Comparison of ENCODE assay signal across 13 mouse cellular contexts in genomic region chr5:144913923-144914322, GRCm38 (mm10). TPM values are rescaled to one million over a fixed set of nuclear protein-coding genes. Genes with fewer than 3 reads are reported as not detected.
DNase-seq lines count a peak whose midpoint lies in the region; ATAC-seq and TF ChIP-seq lines count a peak whose summit lies in the region.
"Had no signal": no experiment of that assay in that cellular context is flagged by ENCODE, and none has a peak within 500 bp of the region (broad histone marks: within the 10 kb centered on the region; RNA-seq: fewer than 3 reads in every experiment).

No protein-coding gene starts in this region.

- H3K27me3 ChIP-seq in hindbrain, embryonic 15.5 days, result no peaks in the 10 kb centered on the region
- H3K27me3 ChIP-seq in hindbrain, embryonic 10.5 days (ENCODE audit: insufficient read depth, poor library complexity, severe bottlenecking), result no peaks in the 10 kb centered on the region
- no peaks in the 10 kb centered on the region for H3K27me3 ChIP-seq in myocyte (ENCODE audit: control insufficient read depth, insufficient read depth, insufficient read length)
- H3K27me3 ChIP-seq: intestine, embryonic 15.5 days had no signal

- H3K9me3 ChIP-seq in hindbrain, embryonic 15.5 days, result no peaks in the 10 kb centered on the region
- H3K9me3 ChIP-seq in hindbrain, embryonic 10.5 days, result no peaks in the 10 kb centered on the region
- H3K9me3 ChIP-seq: intestine, embryonic 15.5 days; midbrain, embryonic 10.5 days had no signal

- no peak overlapping the region for H3K4me3 ChIP-seq in hindbrain, embryonic 15.5 days
- H3K4me3 ChIP-seq in hindbrain, embryonic 10.5 days, result no peak overlapping the region
- no peak overlapping the region for H3K4me3 ChIP-seq in myocyte
- H3K4me3 ChIP-seq: intestine, embryonic 15.5 days; midbrain, embryonic 10.5 days had no signal

- no peak overlapping the region for H3K4me2 ChIP-seq in hindbrain, embryonic 15.5 days
- peak overlapping the region; percentile 76 for H3K4me2 ChIP-seq in myocyte (ENCODE audit: low read depth)
- H3K4me2 ChIP-seq: intestine, embryonic 15.5 days had no signal

- no peak overlapping the region for H3K9ac ChIP-seq in hindbrain, embryonic 15.5 days
- H3K9ac ChIP-seq: forebrain, postnatal 0 days; intestine, embryonic 15.5 days; liver, embryonic 14.5 days had no signal

- no peak for TF ChIP-seq POLR2A in myocyte (IDR thresholded peaks at IDR 0.05; ENCODE audit: insufficient read length, low read depth)

- H3K36me3 ChIP-seq in hindbrain, embryonic 15.5 days, result no peaks in the 10 kb centered on the region
- H3K36me3 ChIP-seq in hindbrain, embryonic 10.5 days, result no peaks in the 10 kb centered on the region
- no peaks in the 10 kb centered on the region for H3K36me3 ChIP-seq in myocyte (ENCODE audit: control insufficient read depth, insufficient read depth)
- H3K36me3 ChIP-seq: intestine, embryonic 15.5 days; midbrain, embryonic 10.5 days had no signal

- H3K27ac ChIP-seq in hindbrain, embryonic 15.5 days (replicated peaks), result no peak overlapping the region
- no peak overlapping the region for H3K27ac ChIP-seq in hindbrain, embryonic 10.5 days
- H3K27ac ChIP-seq: intestine, embryonic 15.5 days; liver, embryonic 14.5 days; midbrain, embryonic 10.5 days had no signal

- H3ac ChIP-seq in myocyte (ENCODE audit: control insufficient read depth, insufficient read length), result no peak overlapping the region

- peak; percentile 26 for DNase-seq in adrenal gland, postnatal 25 days
- DNase-seq in adrenal gland, postnatal 36 days, result no peak
- DNase-seq in hindbrain, embryonic 10.5 days (ENCODE audit: low spot score), result no peak
- DNase-seq in cerebellum, postnatal 14 days, result peak; percentile 71 to 82
- DNase-seq in urinary bladder, adult 18-20 months (ENCODE audit: low spot score in 2 of 2), result no peak
- DNase-seq in layer of hippocampus, adult 9-10 months (ENCODE audit: low spot score), result no peak
- DNase-seq: adrenal gland, postnatal 14 days; forebrain, postnatal 0 days had no signal

- WGBS in hindbrain, embryonic 15.5 days, result 65% methylated on average over 16 of the region's 16 CpGs
- whole genome bisulfite sequencing in hindbrain, embryonic 10.5 days, result 92% methylated on average over 16 of the region's 16 CpGs

- H3K4me1 ChIP-seq in hindbrain, embryonic 15.5 days (replicated peaks), result peaks cover 47% of the 10 kb centered on the region
- H3K4me1 ChIP-seq in hindbrain, embryonic 10.5 days (replicated peaks), result peaks cover 48% of the 10 kb centered on the region

- ATAC-seq in hindbrain, embryonic 15.5 days (ENCODE audit: low FRiP score, low read depth), result peak; percentile 31; the same call in 1 of the 2 replicates
- ATAC-seq: forebrain, postnatal 0 days; intestine, embryonic 15.5 days had no signal

- H3K79me2 ChIP-seq in myocyte (ENCODE audit: control insufficient read depth, insufficient read depth), result peaks cover 81% of the 10 kb centered on the region

TF ChIP-seq in myocyte, 11 proteins besides CTCF, POLR2A, EP300 and RAD21:
- no peak for TF ChIP-seq TCF12 (IDR thresholded peaks at IDR 0.05; ENCODE audit: insufficient read depth, poor library complexity, severe bottlenecking)
- no peak for TF ChIP-seq MYOG (IDR thresholded peaks at IDR 0.05; ENCODE audit: control insufficient read depth in 1 of 3, insufficient read depth in 1 of 3, insufficient read length in 2 of 3, low read depth in 2 of 3)
- no peak for TF ChIP-seq POLR2AphosphoS2 (IDR thresholded peaks at IDR 0.05; ENCODE audit: insufficient read length, low read depth)
- no peak for TF ChIP-seq TCF3 (IDR thresholded peaks at IDR 0.05; ENCODE audit: insufficient read length, low read depth)
- no peak for TF ChIP-seq REST (IDR thresholded peaks at IDR 0.05; ENCODE audit: insufficient read depth, insufficient read length)
- no peak for TF ChIP-seq MAX (IDR thresholded peaks at IDR 0.05; ENCODE audit: low read depth)
- TF ChIP-seq E2F4 (IDR thresholded peaks at IDR 0.05; ENCODE audit: insufficient read depth), result no peak
- TF ChIP-seq CEBPB (IDR thresholded peaks at IDR 0.05; ENCODE audit: insufficient read depth, poor library complexity, severe bottlenecking), result no peak
- no peak for TF ChIP-seq SRF (IDR thresholded peaks at IDR 0.05; ENCODE audit: control insufficient read depth, insufficient read length, low read depth)
- no peak for TF ChIP-seq USF1 (IDR thresholded peaks at IDR 0.05; ENCODE audit: low read depth)
- TF ChIP-seq MYOD1 (IDR thresholded peaks at IDR 0.05; ENCODE audit: control insufficient read depth in 1 of 3, insufficient read length in 2 of 3, low read depth in 2 of 3), result no peak
TF ChIP-seq in myocyte: peak in this region for 0.

RNA-seq across cellular contexts. Expression of gene Smurf1, which starts 51.7 kb away (rescaled TPM):
- 18.8 and 24.7 TPM in 2 replicates for total RNA-seq in adrenal gland, postnatal 25 days (2021)
- total RNA-seq in adrenal gland, postnatal 36 days (2021), result 10 to 100 TPM; 18.6 to 24.8 TPM
- 33.9 and 36.0 TPM in 2 replicates for polyA plus RNA-seq in hindbrain, embryonic 15.5 days (2015; fragmentation: Nextera tagmentation; extraction: Ambion mirVana)
- polyA plus RNA-seq in hindbrain, embryonic 10.5 days (2016; fragmentation: Nextera tagmentation; extraction: Ambion mirVana), result 14.7 and 17.5 TPM in 2 replicates
- polyA plus RNA-seq in myocyte (2012; fragmentation: generic; extraction: Trizol), result 32.9 TPM

Comparison
In these comparisons a context has a peak if more than half of its experiments do, and no peak if none do; other contexts are left out.
1. DNase-seq: peak in adrenal gland, postnatal 25 days (single experiment) and cerebellum, postnatal 14 days (2 of 2); none in adrenal gland, postnatal 36 days (0 of 2), hindbrain, embryonic 10.5 days (single experiment), urinary bladder, adult 18-20 months (0 of 2) and layer of hippocampus, adult 9-10 months (single experiment).